27 mouse cellular contexts compared by ENCODE assay signal in the genomic region with DNA sequence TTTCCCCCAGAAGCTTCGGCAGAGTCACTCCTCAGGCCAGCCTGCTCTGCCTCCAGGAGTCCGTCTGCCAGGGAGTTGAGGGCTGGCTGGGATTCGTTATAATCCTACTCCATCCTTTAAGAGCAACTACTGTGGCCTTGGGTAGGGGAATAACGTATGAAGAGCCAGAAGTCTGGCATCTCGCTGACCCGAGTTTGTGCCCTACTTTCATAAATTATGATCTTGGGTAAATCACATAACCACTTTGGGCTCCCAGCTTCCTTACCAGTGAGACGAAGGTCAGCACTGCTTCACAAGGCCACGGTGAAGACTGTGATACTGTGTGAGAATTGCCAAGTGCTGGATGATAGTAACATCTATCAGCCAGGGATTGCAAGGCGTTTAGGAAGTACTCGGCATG. TPM values are rescaled to one million over a fixed set of nuclear protein-coding genes. Genes with fewer than 3 reads are reported as not detected.
"Had no signal": no experiment of that assay in that cellular context is flagged by ENCODE, and none has a peak within 500 bp of the region (broad histone marks: within the 10 kb centered on the region; RNA-seq: fewer than 3 reads in every experiment).

No protein-coding gene starts in this region.

- H3K9ac ChIP-seq: heart, embryonic 13.5 days; heart, embryonic 15.5 days; hindbrain, embryonic 13.5 days; hindbrain, embryonic 15.5 days; kidney, embryonic 15.5 days; limb, embryonic 13.5 days; limb, embryonic 15.5 days; liver, embryonic 12.5 days; liver, embryonic 14.5 days had no signal

- H3K4me3 ChIP-seq: heart, embryonic 13.5 days; heart, embryonic 15.5 days; hindbrain, embryonic 13.5 days; hindbrain, embryonic 15.5 days; kidney, embryonic 15.5 days; limb, embryonic 13.5 days; limb, embryonic 15.5 days; liver, embryonic 12.5 days had no signal

- H3K4me2 ChIP-seq: heart, embryonic 11.5 days; heart, embryonic 13.5 days; heart, embryonic 15.5 days; hindbrain, embryonic 13.5 days; hindbrain, embryonic 15.5 days; kidney, embryonic 15.5 days; limb, embryonic 13.5 days; limb, embryonic 15.5 days; liver, embryonic 12.5 days had no signal

- H3K9me3 ChIP-seq: heart, embryonic 13.5 days; heart, embryonic 15.5 days; hindbrain, embryonic 13.5 days; hindbrain, embryonic 15.5 days; kidney, embryonic 15.5 days; limb, embryonic 13.5 days; limb, embryonic 15.5 days; liver, embryonic 12.5 days had no signal

- DNase-seq: gastrocnemius, postnatal 14 days; gastrocnemius, postnatal 36 days; heart, adult 18-20 months; heart, postnatal 14 days; heart, postnatal 36 days; kidney, adult 11 months; kidney, adult 2 months; kidney, adult 9 months; kidney, postnatal 14 days; kidney, postnatal 36 days; layer of hippocampus, adult 9-11 months; layer of hippocampus, postnatal 36 days; left cerebral cortex, postnatal 4 days had no signal

- H3K27me3 ChIP-seq: hindbrain, embryonic 15.5 days had no signal

- H3K4me1 ChIP-seq: heart, embryonic 13.5 days; liver, embryonic 12.5 days had no signal

- H3K27ac ChIP-seq: heart, embryonic 13.5 days; heart, embryonic 15.5 days; hindbrain, embryonic 13.5 days; hindbrain, embryonic 15.5 days; hindbrain, postnatal 0 days; kidney, embryonic 15.5 days; kidney, postnatal 0 days; limb, embryonic 13.5 days; limb, embryonic 15.5 days; liver, embryonic 12.5 days; liver, embryonic 14.5 days had no signal

- ATAC-seq: hindbrain, postnatal 0 days; intestine, embryonic 16.5 days; liver, embryonic 12.5 days had no signal

- H3K36me3 ChIP-seq: heart, embryonic 13.5 days; heart, embryonic 15.5 days; hindbrain, embryonic 13.5 days; hindbrain, embryonic 15.5 days; kidney, embryonic 15.5 days; limb, embryonic 13.5 days; limb, embryonic 15.5 days; liver, embryonic 12.5 days had no signal

RNA-seq across cellular contexts. Expression of a gene that starts 59.4 kb away (rescaled TPM):
- total RNA-seq: hematopoietic stem cell, adult 5-6 weeks had no signal
